Mouse (Mus musculus) heart, embryonic 12.5 days (tissue): ENCODE results near the gene Ifit1bl2. TPM values are rescaled to one million over a fixed set of nuclear protein-coding genes. Genes with fewer than 3 reads are reported as not detected.
"Not testable (repeated sequence)": the region's sequence is repeated elsewhere in the genome, so short reads cannot be mapped to it uniquely, and the experiment has no call there.

ENCODE experiments used
- ATAC-seq: fragments of 200-750 bp; cut with Nextera tagmentation; 2 replicates; pipeline ENCODE4 v1.8.0; 2017; ENCODE audit warnings: moderate TSS enrichment, moderate library complexity; ENCODE audit not compliant: insufficient number of reproducible peaks, low FRiP score
- H3K27ac ChIP-seq: fragments of 300-500 bp; sonication (generic); 2 replicates; pipeline ENCODE4 v1.5.1; 2016; ENCODE audit warnings: mild to moderate bottlenecking, moderate library complexity; ENCODE audit not compliant: poor library complexity, severe bottlenecking
- H3K27me3 ChIP-seq: fragments of 300-500 bp; sonication (generic); replicated peaks from 2 replicates; pipeline ENCODE4 v1.6.1; 2016; ENCODE audit warnings: mild to moderate bottlenecking, moderate library complexity
- H3K36me3 ChIP-seq: fragments of 300-500 bp; sonication (generic); 2 replicates; pipeline ENCODE4 v1.6.1; 2016; ENCODE audit warnings: mild to moderate bottlenecking, moderate library complexity
- H3K4me1 ChIP-seq: fragments of 300-500 bp; sonication (generic); replicated peaks from 2 replicates; pipeline ENCODE4 v1.6.1; 2016; ENCODE audit warnings: mild to moderate bottlenecking
- H3K4me2 ChIP-seq: fragments of 300-500 bp; sonication (generic); 2 replicates; pipeline ENCODE4 v1.6.1; 2016; ENCODE audit warnings: mild to moderate bottlenecking, moderate library complexity
- H3K4me3 ChIP-seq: fragments of 300-500 bp; sonication (generic); 2 replicates; pipeline ENCODE4 v1.5.1; 2016; ENCODE audit warnings: mild to moderate bottlenecking
- H3K9ac ChIP-seq: fragments of 300-500 bp; sonication (generic); 2 replicates; pipeline ENCODE4 v1.6.1; 2016; ENCODE audit warnings: mild to moderate bottlenecking, moderate library complexity
- H3K9me3 ChIP-seq: fragments of 300-500 bp; sonication (generic); replicated peaks from 2 replicates; pipeline ENCODE4 v1.6.1; 2016; ENCODE audit warnings: mild to moderate bottlenecking, moderate library complexity
- WGBS: fragments of 180-500 bp; shearing (Covaris S2); methylation state at CpG from one replicate; pipeline ENCODE4 v1.1.7; 2016; 5-methylcytosine and 5-hydroxymethylcytosine counted together
- polyA plus RNA-seq: library from polyadenylated mRNA; unstranded; fragments of >200 nt; fragmentation: Nextera tagmentation; extraction: Ambion mirVana; gene quantifications from 2 replicates; pipeline ENCODE4 v1.2.1, GENCODE M21; 2016

Gene Ifit1bl2
- polyA plus RNA-seq, 1 experiment from 2014 or later = 1.0 TPM

- not testable (repeated sequence) for H3K4me2 ChIP-seq, H3K36me3 ChIP-seq, H3K27me3 ChIP-seq, ATAC-seq, H3K4me3 ChIP-seq, H3K27ac ChIP-seq, H3K9me3 ChIP-seq, H3K9ac ChIP-seq, H3K4me1 ChIP-seq
- 30% methylated on average over 2 of the region's 2 CpGs for WGBS
These were observed 57.3 kb downstream of the Ifit1bl2 start, which contains the start of gene Ifit3 for GRCm38 (mm10) chr19:34583126-34583766. Gene Ifit3, plus strand, starts transcription at chr19:34583531.

- not testable (repeated sequence) for H3K4me3 ChIP-seq, H3K4me2 ChIP-seq
These were observed 57.8 kb downstream of the Ifit1bl2 start for GRCm38 (mm10) chr19:34582696-34583095.

GRCm38 (mm10) chr19:34577121-34577520, 63.4 kb downstream of the Ifit1bl2 start:
- no peaks in the 10 kb centered on the region for H3K9me3 ChIP-seq
- H3K36me3 ChIP-seq = peaks cover 9% of the 10 kb centered on the region; the same call in 1 of the 2 replicates
- H3K4me1 ChIP-seq = no peaks in the 10 kb centered on the region
- H3K9ac ChIP-seq = no peak overlapping the region
- ATAC-seq = no peak
- H3K4me3 ChIP-seq = no peak overlapping the region
- 71% methylated on average over 1 of the region's 1 CpGs for WGBS
- no peaks in the 10 kb centered on the region for H3K27me3 ChIP-seq
- H3K27ac ChIP-seq = no peak overlapping the region
- no peak overlapping the region for H3K4me2 ChIP-seq

More at GRCm38 (mm10) chr19:34582696-34583095, 57.8 kb downstream of the Ifit1bl2 start:
- WGBS = 84% methylated on average over 2 of the region's 2 CpGs
- not testable (repeated sequence) for H3K36me3 ChIP-seq, H3K9ac ChIP-seq, H3K27me3 ChIP-seq, ATAC-seq, H3K4me1 ChIP-seq, H3K27ac ChIP-seq, H3K9me3 ChIP-seq

DNA sequence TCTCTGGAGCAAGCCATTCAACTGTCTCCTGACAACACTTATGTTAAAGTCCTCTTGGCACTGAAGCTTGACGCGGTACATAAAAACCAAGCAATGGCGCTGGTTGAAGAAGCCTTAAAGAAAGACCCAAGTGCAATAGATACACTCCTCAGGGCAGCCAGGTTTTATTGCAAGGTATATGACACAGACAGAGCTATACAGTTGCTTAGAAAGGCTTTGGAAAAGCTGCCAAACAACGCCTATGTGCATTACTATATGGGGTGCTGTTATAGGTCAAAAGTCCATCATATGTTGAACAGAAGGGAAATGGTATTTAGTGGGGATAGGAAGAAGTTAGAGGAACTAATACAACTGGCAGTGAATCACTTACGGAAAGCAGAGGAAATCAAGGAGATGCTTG, 66.9 kb downstream of the Ifit1bl2 start:
- Histone ChIP-seq H3K36me3 (peaks cover 9% of the 10 kb centered on the region; the same call in 1 of the 2 replicates), H3K4me3 (no peak overlapping the region), H3K9me3 (no peaks in the 10 kb centered on the region), H3K27me3 (no peaks in the 10 kb centered on the region), H3K4me1 (peaks cover 10% of the 10 kb centered on the region), H3K9ac (no peak overlapping the region), H3K27ac (no peak overlapping the region), H3K4me2 (no peak overlapping the region)
- ATAC-seq = no peak
- 89% methylated on average over 5 of the region's 5 CpGs for WGBS

GRCm38 (mm10) chr19:34571080-34571479, 69.5 kb downstream of the Ifit1bl2 start:
- H3K36me3 ChIP-seq = peaks cover 9% of the 10 kb centered on the region; the same call in 1 of the 2 replicates
- H3K4me3 ChIP-seq = no peak overlapping the region
- H3K9me3 ChIP-seq = no peaks in the 10 kb centered on the region
- H3K4me1 ChIP-seq = peaks cover 10% of the 10 kb centered on the region
- no peaks in the 10 kb centered on the region for H3K27me3 ChIP-seq
- 93% methylated on average over 1 of the region's 1 CpGs for WGBS
- no peak overlapping the region for H3K9ac ChIP-seq
- no peak for ATAC-seq
- H3K27ac ChIP-seq = no peak overlapping the region
- H3K4me2 ChIP-seq = no peak overlapping the region

DNA sequence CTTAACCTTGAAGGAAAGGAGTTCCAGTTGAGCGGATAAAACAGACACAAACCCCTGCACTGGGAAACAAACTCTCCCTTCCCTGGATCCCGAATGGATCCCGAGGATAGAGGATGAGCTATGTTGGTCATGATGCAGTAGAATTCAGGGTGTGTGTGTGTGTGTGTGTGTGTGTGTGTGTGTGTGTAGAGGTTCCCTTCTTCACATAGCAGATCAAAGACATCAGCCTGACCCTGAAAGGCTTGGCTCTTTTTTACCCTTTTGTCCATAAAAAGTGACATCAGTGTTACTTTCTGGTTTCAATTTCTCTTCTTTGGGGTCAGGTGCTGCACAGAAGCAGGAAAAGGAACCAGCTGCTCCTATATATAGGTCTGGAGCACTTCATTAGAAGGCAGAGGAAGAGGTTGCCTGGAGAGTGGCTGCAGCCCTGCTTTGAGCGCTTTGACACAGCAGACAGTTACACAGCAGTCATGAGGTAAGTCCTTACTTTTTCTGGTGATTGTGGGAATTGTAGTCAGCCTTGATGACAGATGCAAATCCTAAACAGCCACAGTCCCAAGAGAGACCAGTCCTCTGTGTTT, 70.6 kb downstream of the Ifit1bl2 start:
- no peak overlapping the region for H3K4me3 ChIP-seq
- H3K36me3 ChIP-seq = peaks cover 9% of the 10 kb centered on the region; the same call in 1 of the 2 replicates
- ATAC-seq = no peak
- WGBS = 61% methylated on average over 4 of the region's 4 CpGs
- H3K4me1 ChIP-seq = peaks cover 10% of the 10 kb centered on the region
- H3K9ac ChIP-seq = no peak overlapping the region
- H3K4me2 ChIP-seq = no peak overlapping the region
- no peaks in the 10 kb centered on the region for H3K9me3 ChIP-seq
- no peaks in the 10 kb centered on the region for H3K27me3 ChIP-seq
- H3K27ac ChIP-seq = no peak overlapping the region

- H3K9ac ChIP-seq = no peak overlapping the region
- ATAC-seq = no peak
- H3K9me3 ChIP-seq = no peaks in the 10 kb centered on the region
- H3K27me3 ChIP-seq = no peaks in the 10 kb centered on the region
- no peak overlapping the region for H3K4me3 ChIP-seq
- peaks cover 10% of the 10 kb centered on the region for H3K4me1 ChIP-seq
- no peak overlapping the region for H3K4me2 ChIP-seq
- 68% methylated on average over 7 of the region's 7 CpGs for WGBS
- H3K27ac ChIP-seq = no peak overlapping the region
- H3K36me3 ChIP-seq = peaks cover 9% of the 10 kb centered on the region; the same call in 1 of the 2 replicates
These were observed 71.3 kb downstream of the Ifit1bl2 start for GRCm38 (mm10) chr19:34568988-34569895.

Other genes starting within 250 kb of the Ifit1bl2 start
- gene Ch25h, start 165.6 kb downstream of the Ifit1bl2 start, polyA plus RNA-seq = 3.3 and 4.6 TPM in 2 replicates
- 38.7 and 41.4 TPM in 2 replicates for gene Lipa, start 113.3 kb downstream of the Ifit1bl2 start, polyA plus RNA-seq
- gene Ifit2, start 90.0 kb downstream of the Ifit1bl2 start, polyA plus RNA-seq = 6.6 and 8.2 TPM in 2 replicates
- 0.69 and 0.90 TPM in 2 replicates for gene Ifit3, start 57.2 kb downstream of the Ifit1bl2 start, polyA plus RNA-seq
- 1.00 and 1.5 TPM in 2 replicates for gene Ifit1bl1, start 38.8 kb downstream of the Ifit1bl2 start, polyA plus RNA-seq
- 0.19 and 0.46 TPM in 2 replicates for gene Ifit3b, start 32.8 kb downstream of the Ifit1bl2 start, polyA plus RNA-seq
- gene Ifit1, start 128 bp upstream of the Ifit1bl2 start, polyA plus RNA-seq = 0.32 and 0.40 TPM in 2 replicates
- gene Slc16a12, start 106.5 kb upstream of the Ifit1bl2 start, polyA plus RNA-seq = 37.2 and 37.8 TPM in 2 replicates
- gene Pank1, start 238.7 kb upstream of the Ifit1bl2 start, polyA plus RNA-seq = 13.9 and 14.0 TPM in 2 replicates